Mouse (Mus musculus) ES-Bruce4 (cell line): ENCODE results near the gene Rapgef1. TPM values are rescaled to one million over a fixed set of nuclear protein-coding genes. Genes with fewer than 3 reads are reported as not detected.

Experiments used
- H3K27ac ChIP-seq: 2 replicates; pipeline ENCODE4 v1.5.1; 2012; ENCODE audit warnings: low read length, inconsistent platforms; ENCODE audit not compliant: insufficient read depth
- H3K27me3 ChIP-seq: 2 replicates; pipeline ENCODE4 v1.6.1; 2012; ENCODE audit warnings: mild to moderate bottlenecking, low read length, inconsistent platforms; ENCODE audit not compliant: control insufficient read depth, poor library complexity, insufficient read depth, severe bottlenecking
- H3K36me3 ChIP-seq: 2 replicates; pipeline ENCODE4 v1.6.1; 2012; ENCODE audit warnings: inconsistent platforms, mild to moderate bottlenecking, low read length, moderate library complexity; ENCODE audit not compliant: control insufficient read depth, poor library complexity, insufficient read depth, severe bottlenecking
- H3K4me1 ChIP-seq: one replicate; pipeline ENCODE4 v1.8.1; 2011; ENCODE audit warnings: low read length; ENCODE audit not compliant: control insufficient read depth, insufficient read depth
- H3K4me3 ChIP-seq: 2 replicates; pipeline ENCODE4 v1.5.1; 2011; ENCODE audit warnings: low read depth, mild to moderate bottlenecking, low read length
- H3K9ac ChIP-seq: 2 replicates; pipeline ENCODE4 v1.6.1; 2012; ENCODE audit warnings: low read depth, mild to moderate bottlenecking, inconsistent platforms; ENCODE audit not compliant: poor library complexity, severe bottlenecking
- H3K9me3 ChIP-seq: replicated peaks from 2 replicates; pipeline ENCODE4 v1.6.1; 2012; ENCODE audit warnings: mild to moderate bottlenecking, low read length, inconsistent platforms; ENCODE audit not compliant: control insufficient read depth, poor library complexity, insufficient read depth, severe bottlenecking
- CTCF ChIP-seq: IDR thresholded peaks from one replicate; pipeline ENCODE4 v1.8.1; 2011; ENCODE audit warnings: low read depth, low read length
- EP300 ChIP-seq: IDR thresholded peaks from 2 replicates; pipeline ENCODE4 v1.6.1; 2011; ENCODE audit warnings: low read depth, low read length; ENCODE audit not compliant: insufficient read depth
- POLR2A ChIP-seq: IDR thresholded peaks from one replicate; pipeline ENCODE4 v1.8.1; 2011; ENCODE audit warnings: low read length; ENCODE audit not compliant: insufficient read depth
- polyA plus RNA-seq: library from polyadenylated mRNA; stranded (reverse); fragments of >200 nt; gene quantifications from 2 replicates; pipeline ENCODE4 v1.2.4, GENCODE M21; 2011; ENCODE audit warnings: low read depth; ENCODE audit not compliant: missing spikeins, insufficient read depth, insufficient read length

The Rapgef1 gene
- polyA plus RNA-seq, 1 experiment, result 37.0 TPM

DNA sequence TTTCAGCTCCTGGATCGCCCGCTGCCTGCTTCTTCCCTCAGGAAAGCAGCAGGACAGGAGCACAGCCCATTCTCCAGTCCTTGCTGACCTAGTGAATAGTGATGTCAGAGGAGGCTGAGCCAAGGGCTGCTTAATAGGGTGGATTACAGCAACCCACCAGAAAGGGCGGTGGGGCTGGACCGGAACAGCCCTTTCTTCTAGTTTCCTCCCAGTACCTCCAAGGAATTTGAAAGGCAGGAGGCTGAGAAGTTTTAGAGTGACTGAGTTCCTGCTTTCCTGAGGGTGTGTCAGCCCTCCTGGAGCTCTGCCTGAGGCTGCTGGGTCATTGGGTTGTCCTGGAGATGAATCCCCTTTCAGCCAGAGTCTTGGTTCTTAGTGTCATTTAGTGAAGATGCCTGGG is 23.9 kb downstream of the Rapgef1 start:
- H3K9me3 ChIP-seq, result no peaks in the 10 kb centered on the region
- H3K4me3 ChIP-seq, result peak overlapping the region; percentile 41
- peak; percentile 88 for TF ChIP-seq EP300
- TF ChIP-seq CTCF, result no peak
- peak overlapping the region; percentile 97 for H3K27ac ChIP-seq
- no peak overlapping the region for H3K9ac ChIP-seq
- H3K36me3 ChIP-seq, result no peaks in the 10 kb centered on the region
- H3K4me1 ChIP-seq, result peaks cover 19% of the 10 kb centered on the region
- H3K27me3 ChIP-seq, result no peaks in the 10 kb centered on the region

- no peaks in the 10 kb centered on the region for H3K9me3 ChIP-seq
- TF ChIP-seq POLR2A, result no peak
- TF ChIP-seq CTCF, result no peak
- TF ChIP-seq EP300, result no peak
- H3K27ac ChIP-seq, result peak overlapping the region; percentile 57
- H3K36me3 ChIP-seq, result no peaks in the 10 kb centered on the region
- H3K9ac ChIP-seq, result no peak overlapping the region; the same call in 1 of the 2 replicates
- H3K4me1 ChIP-seq, result peaks cover 14% of the 10 kb centered on the region
- H3K4me3 ChIP-seq, result no peak overlapping the region
- H3K27me3 ChIP-seq, result no peaks in the 10 kb centered on the region
These were observed 25.6 kb downstream of the Rapgef1 start for GRCm38 (mm10) chr2:29645071-29645628.

GRCm38 (mm10) chr2:29646613-29647012 is 27.1 kb downstream of the Rapgef1 start:
- TF ChIP-seq EP300 (no peak), CTCF (no peak), POLR2A (no peak)
- no peaks in the 10 kb centered on the region for H3K9me3 ChIP-seq
- H3K9ac ChIP-seq, result no peak overlapping the region
- H3K27ac ChIP-seq, result no peak overlapping the region
- no peaks in the 10 kb centered on the region for H3K27me3 ChIP-seq
- peaks cover 12% of the 10 kb centered on the region for H3K4me1 ChIP-seq
- no peak overlapping the region for H3K4me3 ChIP-seq
- no peaks in the 10 kb centered on the region for H3K36me3 ChIP-seq

DNA sequence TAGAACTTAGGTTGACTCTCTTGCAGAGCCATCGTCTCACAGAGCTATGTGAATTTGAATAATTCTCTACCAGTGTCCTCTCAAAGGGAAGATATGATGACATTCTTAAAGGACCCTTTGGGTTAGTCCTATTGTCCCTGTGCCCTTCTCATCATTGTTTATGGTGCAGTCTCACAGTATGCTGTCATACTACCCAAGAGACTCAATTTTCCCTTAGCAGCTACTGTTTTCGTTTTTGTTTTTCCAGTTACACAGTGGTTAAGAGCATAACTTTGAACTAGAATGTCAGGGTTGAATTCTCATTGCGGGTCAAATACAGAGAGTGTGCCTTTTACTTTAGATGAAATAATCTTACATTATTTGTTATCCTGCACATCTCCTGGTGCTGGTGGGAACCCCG is 27.6 kb downstream of the Rapgef1 start:
- H3K4me1 ChIP-seq, result peaks cover 11% of the 10 kb centered on the region
- H3K27ac ChIP-seq, result no peak overlapping the region
- no peak overlapping the region for H3K9ac ChIP-seq
- H3K36me3 ChIP-seq, result no peaks in the 10 kb centered on the region
- H3K27me3 ChIP-seq, result no peaks in the 10 kb centered on the region
- TF ChIP-seq POLR2A (no peak), EP300 (no peak), CTCF (no peak)
- no peak overlapping the region for H3K4me3 ChIP-seq
- no peaks in the 10 kb centered on the region for H3K9me3 ChIP-seq

DNA sequence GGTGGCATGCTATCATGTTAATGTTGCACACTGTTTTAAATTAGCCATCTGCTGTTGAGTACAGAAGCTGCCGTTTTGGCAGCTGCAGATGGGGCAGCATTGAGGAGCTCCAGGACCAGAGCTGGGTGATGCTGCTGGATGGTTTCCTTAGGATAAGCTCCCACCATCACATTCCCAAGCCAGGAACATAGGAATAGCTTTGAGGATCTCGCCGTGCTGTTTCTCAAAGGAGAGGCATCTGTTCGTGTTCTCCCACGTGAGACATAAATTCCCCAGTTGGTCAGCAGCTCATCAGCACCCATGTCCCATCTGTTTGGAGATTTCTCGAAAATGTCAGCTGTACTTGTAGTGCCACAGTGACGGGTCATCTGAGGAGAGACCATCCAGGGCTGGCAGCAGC is 28.3 kb downstream of the Rapgef1 start:
- no peaks in the 10 kb centered on the region for H3K27me3 ChIP-seq
- no peaks in the 10 kb centered on the region for H3K9me3 ChIP-seq
- no peaks in the 10 kb centered on the region for H3K36me3 ChIP-seq
- H3K9ac ChIP-seq, result no peak overlapping the region
- peaks cover 8% of the 10 kb centered on the region for H3K4me1 ChIP-seq
- TF ChIP-seq POLR2A (no peak), EP300 (no peak), CTCF (no peak)
- no peak overlapping the region for H3K27ac ChIP-seq
- H3K4me3 ChIP-seq, result no peak overlapping the region

- Histone ChIP-seq H3K4me1 (peaks cover 8% of the 10 kb centered on the region), H3K9ac (no peak overlapping the region), H3K36me3 (no peaks in the 10 kb centered on the region), H3K4me3 (no peak overlapping the region), H3K27ac (no peak overlapping the region), H3K9me3 (no peaks in the 10 kb centered on the region), H3K27me3 (no peaks in the 10 kb centered on the region)
- TF ChIP-seq EP300 (no peak), CTCF (no peak), POLR2A (no peak)
These were observed 29.7 kb downstream of the Rapgef1 start for GRCm38 (mm10) chr2:29648956-29649794.
